Mouse (Mus musculus) MEL (cell line): ENCODE results near the gene Denr. TPM values are rescaled to one million over a fixed set of nuclear protein-coding genes. Genes with fewer than 3 reads are reported as not detected.

ENCODE experiments used
- DNase-seq: peaks from one replicate; pipeline ENCODE4 v3.0.0; 2011; ENCODE audit warnings: low read depth, low spot score
- H3K27ac ChIP-seq: 2 replicates; pipeline ENCODE4 v1.5.1; 2012; ENCODE audit warnings: low read depth, mild to moderate bottlenecking, control low read depth, low read length, moderate library complexity; ENCODE audit not compliant: control insufficient read depth
- H3K27me3 ChIP-seq, 2 experiments: fragments of 150-350 bp in 1 of 2; sonication (generic) in 1 of 2; 2 replicates each; pipeline ENCODE4 v1.6.1; 2012; ENCODE audit warnings: low read length in 2 of 2, mild to moderate bottlenecking in 2 of 2, improper control_type of control experiment in 1 of 2, moderate library complexity in 1 of 2; ENCODE audit not compliant: insufficient read depth in 2 of 2, control insufficient read depth in 1 of 2
- H3K36me3 ChIP-seq, 2 experiments: 2 replicates each; pipeline ENCODE4 v1.6.1; 2012 to 2014; ENCODE audit warnings: low read length in 2 of 2, improper control_type of control experiment in 1 of 2, inconsistent platforms in 1 of 2, mild to moderate bottlenecking in 1 of 2; ENCODE audit not compliant: insufficient read depth in 2 of 2, control insufficient read depth in 1 of 2
- H3K4me1 ChIP-seq, 2 experiments: fragments of 150-350 bp in 1 of 2; sonication (generic) in 1 of 2; 2 replicates each; pipeline ENCODE4 v1.6.1; 2012; ENCODE audit warnings: low read length in 2 of 2, improper control_type of control experiment in 1 of 2, mild to moderate bottlenecking in 1 of 2; ENCODE audit not compliant: insufficient read depth in 2 of 2, control insufficient read depth in 1 of 2
- H3K4me3 ChIP-seq, 2 experiments: fragments of 150-350 bp in 1 of 2; sonication (generic) in 1 of 2; 2 replicates each; pipeline ENCODE4 v1.5.1; 2012; ENCODE audit warnings: low read depth in 2 of 2, low read length in 2 of 2, mild to moderate bottlenecking in 2 of 2, moderate library complexity in 2 of 2, control low read depth in 1 of 2, improper control_type of control experiment in 1 of 2; ENCODE audit not compliant: control insufficient read depth in 1 of 2, insufficient read depth in 1 of 2
- H3K79me2 ChIP-seq: 2 replicates; pipeline ENCODE4 v1.6.1; 2012; ENCODE audit warnings: mild to moderate bottlenecking, low read length, moderate library complexity; ENCODE audit not compliant: control insufficient read depth, poor library complexity, insufficient read depth
- H3K9ac ChIP-seq: 2 replicates; pipeline ENCODE4 v1.6.1; 2012; ENCODE audit warnings: low read depth, mild to moderate bottlenecking, control low read depth, low read length, moderate library complexity; ENCODE audit not compliant: control insufficient read depth, poor library complexity, severe bottlenecking
- H3K9me3 ChIP-seq: fragments of 150-350 bp; sonication (generic); replicated peaks from 2 replicates; pipeline ENCODE4 v1.6.1; 2012; ENCODE audit warnings: mild to moderate bottlenecking, low read length, improper control_type of control experiment, moderate library complexity; ENCODE audit not compliant: insufficient read depth
- CHD1 ChIP-seq: IDR thresholded peaks from 2 replicates; pipeline ENCODE4 v1.6.1; 2012; ENCODE audit warnings: low read depth, mild to moderate bottlenecking, inconsistent platforms, low read length, improper control_type of control experiment
- CTCF ChIP-seq, 3 experiments: IDR thresholded peaks in 2 of 3; conservative IDR thresholded peaks in 1 of 3; 2 replicates each; pipeline ENCODE4 v1.5.1; 2011 to 2012; ENCODE audit warnings: low read length in 3 of 3, low read depth in 2 of 3, mild to moderate bottlenecking in 2 of 3, improper control_type of control experiment in 1 of 3, inconsistent platforms in 1 of 3, mixed read lengths in 1 of 3, moderate library complexity in 1 of 3; ENCODE audit not compliant: control insufficient read depth in 1 of 3, insufficient read depth in 1 of 3, poor library complexity in 1 of 3, severe bottlenecking in 1 of 3
- ELF1 ChIP-seq: IDR thresholded peaks from 2 replicates; pipeline ENCODE4 v1.6.1; 2014; ENCODE audit warnings: low read depth, mild to moderate bottlenecking, inconsistent platforms, low read length, improper control_type of control experiment, moderate library complexity
- ETS1 ChIP-seq: IDR thresholded peaks from 2 replicates; pipeline ENCODE4 v1.6.1; 2012; ENCODE audit warnings: low read depth, mild to moderate bottlenecking, inconsistent platforms, low read length, improper control_type of control experiment, moderate library complexity
- GABPA ChIP-seq: IDR thresholded peaks from 2 replicates; pipeline ENCODE4 v1.6.1; 2012; ENCODE audit warnings: low read depth, mild to moderate bottlenecking, inconsistent platforms, low read length, improper control_type of control experiment, moderate library complexity
- HCFC1 ChIP-seq: IDR thresholded peaks from 2 replicates; pipeline ENCODE4 v1.6.1; 2012; ENCODE audit warnings: low read depth, mild to moderate bottlenecking, inconsistent platforms, low read length, improper control_type of control experiment, moderate library complexity
- JUND ChIP-seq: IDR thresholded peaks from 2 replicates; pipeline ENCODE4 v1.6.1; 2011; ENCODE audit warnings: low read depth, mild to moderate bottlenecking, improper control_type of control experiment, low read length
- MAFK ChIP-seq: IDR thresholded peaks from 2 replicates; pipeline ENCODE4 v1.6.1; 2011; ENCODE audit warnings: low read depth, mild to moderate bottlenecking, low read length, improper control_type of control experiment, borderline replicate concordance
- MAX ChIP-seq: IDR thresholded peaks from 2 replicates; pipeline ENCODE4 v1.6.1; 2011; ENCODE audit warnings: low read length, improper control_type of control experiment
- MAZ ChIP-seq: IDR thresholded peaks from 2 replicates; pipeline ENCODE4 v1.6.1; 2012; ENCODE audit warnings: low read depth, mild to moderate bottlenecking, inconsistent platforms, low read length, improper control_type of control experiment
- MEF2A ChIP-seq: IDR thresholded peaks from 2 replicates; pipeline ENCODE4 v1.6.1; 2014; ENCODE audit warnings: low read depth, mild to moderate bottlenecking, inconsistent platforms, low read length, improper control_type of control experiment; ENCODE audit not compliant: poor library complexity, insufficient replicate concordance, severe bottlenecking; ENCODE audit errors: extremely low read depth
- NELFE ChIP-seq: IDR thresholded peaks from 2 replicates; pipeline ENCODE4 v1.6.1; 2011; ENCODE audit warnings: low read depth, low read length, improper control_type of control experiment
- NRF1 ChIP-seq: IDR thresholded peaks from 2 replicates; pipeline ENCODE4 v1.6.1; 2014; ENCODE audit warnings: low read depth, mild to moderate bottlenecking, inconsistent platforms, low read length, improper control_type of control experiment, moderate library complexity; ENCODE audit not compliant: poor library complexity, insufficient read depth, severe bottlenecking
- RAD21 ChIP-seq: IDR thresholded peaks from 2 replicates; pipeline ENCODE4 v1.6.1; 2011; ENCODE audit warnings: mild to moderate bottlenecking, low read depth, low read length, improper control_type of control experiment
- SIN3A ChIP-seq: IDR thresholded peaks from 2 replicates; pipeline ENCODE4 v1.6.1; 2012; ENCODE audit warnings: low read length, improper control_type of control experiment, inconsistent platforms
- SMC3 ChIP-seq: IDR thresholded peaks from 2 replicates; pipeline ENCODE4 v1.6.1; 2011; ENCODE audit warnings: low read depth, low read length, improper control_type of control experiment
- TBP ChIP-seq: IDR thresholded peaks from 2 replicates; pipeline ENCODE4 v1.8.0; 2011; ENCODE audit warnings: low read depth, low read length, improper control_type of control experiment
- USF2 ChIP-seq, 2 experiments: IDR thresholded peaks; 2 replicates each; pipeline ENCODE4 v1.6.1; 2011 to 2012; ENCODE audit warnings: improper control_type of control experiment in 2 of 2, low read length in 2 of 2, borderline replicate concordance in 1 of 2, inconsistent platforms in 1 of 2, low read depth in 1 of 2, mild to moderate bottlenecking in 1 of 2; ENCODE audit not compliant: insufficient read depth in 1 of 2
- ZC3H11A ChIP-seq: IDR thresholded peaks from 2 replicates; pipeline ENCODE4 v1.6.1; 2012; ENCODE audit warnings: low read depth, mild to moderate bottlenecking, inconsistent platforms, low read length, improper control_type of control experiment
- polyA plus RNA-seq, 2 experiments: library from polyadenylated mRNA; stranded (reverse) in 1 of 2; unstranded in 1 of 2; fragments of >175 nt in 1 of 2; fragments of >200 nt in 1 of 2; gene quantifications; 2 replicates each; pipeline versions ENCODE4 v1.2.1 to v1.2.4; 2012; ENCODE audit warnings: low replicate concordance in 2 of 2, low read depth in 1 of 2; ENCODE audit not compliant: insufficient read length in 2 of 2, insufficient read depth in 1 of 2, missing spikeins in 1 of 2
- total RNA-seq: library from RNA; depleted of rRNA; stranded (reverse); fragments of 300-350 nt; gene quantifications from 2 replicates; pipeline ENCODE4 v1.2.3, GENCODE M21; 2012

The Denr gene
- total and polyA plus RNA-seq, 3 experiments, result 62.4 to 323 (median 109) TPM

DNA sequence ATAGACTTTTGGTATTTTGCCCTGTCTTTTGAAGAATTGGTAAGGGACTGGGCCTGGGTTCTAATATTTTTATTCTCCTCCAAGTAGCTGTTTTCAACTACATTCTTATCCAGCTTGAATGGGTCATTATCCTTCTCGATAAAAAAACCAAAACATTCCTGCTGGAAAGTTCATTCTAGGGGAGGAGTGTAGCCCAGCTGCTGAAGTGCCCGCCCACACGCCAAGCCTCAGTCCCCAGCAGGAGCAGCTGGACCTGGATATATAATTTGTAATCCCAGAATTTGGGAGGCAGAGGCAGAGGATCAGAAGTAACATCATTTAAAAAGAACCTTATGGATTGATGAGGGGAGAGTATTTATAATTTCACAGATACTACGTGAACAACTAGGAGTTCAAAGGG lies 39.6 kb downstream of the Denr start:
- Histone ChIP-seq H3K36me3 (no peaks in the 10 kb centered on the region), H3K4me1 (no peaks in the 10 kb centered on the region), H3K9me3 (no peaks in the 10 kb centered on the region), H3K9ac (no peak overlapping the region), H3K27me3 (no peaks in the 10 kb centered on the region), H3K79me2 (no peaks in the 10 kb centered on the region), H3K4me3 (no peak overlapping the region), H3K27ac (no peak overlapping the region)
- no peak for DNase-seq
- no peak for TF ChIP-seq JUND
- no peak for TF ChIP-seq NELFE
- TF ChIP-seq RAD21, result no peak
- no peak for TF ChIP-seq MAX
- no peak for TF ChIP-seq CHD1
- TF ChIP-seq ELF1, result no peak
- TF ChIP-seq USF2 (IDR thresholded peaks at IDR 0.05; ENCODE audit: borderline replicate concordance in 1 of 2, insufficient read depth in 1 of 2, low read depth in 1 of 2, low read length in 2 of 2), result no peak
- no peak for TF ChIP-seq MAZ
- TF ChIP-seq ZC3H11A, result no peak
- TF ChIP-seq TBP, result no peak
- TF ChIP-seq NRF1, result no peak
- no peak for TF ChIP-seq GABPA
- no peak for TF ChIP-seq MEF2A
- TF ChIP-seq ETS1, result no peak
- TF ChIP-seq, all 39 proteins: peak for 0

DNA sequence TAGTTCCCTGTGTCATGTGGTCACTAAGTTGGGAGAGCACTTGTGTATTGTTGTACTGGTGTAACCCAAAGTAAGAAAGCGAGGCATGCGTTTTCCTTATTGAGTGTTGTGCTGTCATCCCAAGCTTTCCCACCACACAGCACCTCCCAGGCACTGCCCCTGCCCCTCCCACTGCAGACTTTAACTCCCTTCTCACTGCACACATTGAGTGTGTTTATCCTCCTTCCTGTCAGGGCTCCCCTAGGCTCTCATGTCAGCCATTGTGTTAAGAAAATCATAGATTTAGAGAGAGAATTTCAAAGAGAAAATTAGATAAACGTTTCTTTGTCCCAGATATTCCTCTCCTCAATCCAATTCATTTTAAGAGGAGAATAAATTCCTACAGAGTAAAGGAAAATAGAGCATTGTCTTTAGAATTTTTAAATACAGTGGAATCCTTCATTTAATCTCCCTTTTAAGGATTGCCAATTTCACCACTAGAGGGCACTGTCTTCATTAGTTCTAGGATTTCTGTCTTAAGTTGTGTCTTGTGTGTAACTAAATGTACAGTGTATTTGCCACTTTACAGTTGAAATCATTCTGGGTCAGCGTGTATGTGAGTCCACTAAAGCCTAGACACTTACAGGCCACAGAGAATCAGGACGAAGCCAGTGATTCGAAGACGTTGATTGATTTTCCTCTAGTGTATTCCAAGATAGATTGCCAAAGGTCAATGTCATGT lies 40.2 kb downstream of the Denr start:
- Histone ChIP-seq H3K4me3 (no peak overlapping the region), H3K4me1 (no peaks in the 10 kb centered on the region), H3K27me3 (no peaks in the 10 kb centered on the region), H3K36me3 (no peaks in the 10 kb centered on the region), H3K9ac (no peak overlapping the region), H3K27ac (no peak overlapping the region), H3K9me3 (no peaks in the 10 kb centered on the region), H3K79me2 (no peaks in the 10 kb centered on the region)
- TF ChIP-seq HCFC1 (no peak), CTCF (IDR thresholded peaks at IDR 0.05 in 2 of 3, conservative IDR thresholded peaks at IDR 0.05 in 1 of 3; ENCODE audit: control insufficient read depth in 1 of 3, insufficient read depth in 1 of 3, low read depth in 2 of 3, low read length in 3 of 3, poor library complexity in 1 of 3, severe bottlenecking in 1 of 3) (peak; percentile 32 to 83 (median 70); a peak in 4 of 6 replicates), SMC3 (peak; percentile 82), SIN3A (peak; percentile 28; the same call in 1 of the 2 replicates), ZC3H11A (peak; percentile 65), RAD21 (peak; percentile 86), MAFK (no peak)
- peak; percentile 77 for DNase-seq
